Mouse (Mus musculus): Measurements from ENCODE around the gene a.
"Not testable (repeated sequence)": the region's sequence is repeated elsewhere in the genome, so short reads cannot be mapped to it uniquely, and the experiment has no call there.

a gene

GRCm38 (mm10) chr2:154991411-154991810 is 200.2 kb downstream of the a start:
- in situ Hi-C loops (cut with MboI) = no loop called here

GRCm38 (mm10) chr2:154992083-154992482 is 200.9 kb downstream of the a start:
- in situ Hi-C loops (cut with MboI) = no loop called here

- in situ Hi-C loops (cut with MboI) = no loop called here
Measured at GRCm38 (mm10) chr2:155005491-155005890, 214.3 kb downstream of the a start.

- in situ Hi-C loops (cut with MboI) = no loop called here
Measured at GRCm38 (mm10) chr2:155011086-155011656, 220.0 kb downstream of the a start.

- in situ Hi-C loops (cut with MboI) = no loop called here
Measured at GRCm38 (mm10) chr2:155012991-155013390, 221.8 kb downstream of the a start.

- in situ Hi-C loops (cut with MboI) = not testable (repeated sequence)
Measured at GRCm38 (mm10) chr2:155016751-155017150, 225.5 kb downstream of the a start.

- in situ Hi-C loops (cut with MboI) = not testable (repeated sequence)
Measured at GRCm38 (mm10) chr2:155018251-155018755, 227.1 kb downstream of the a start, which contains the start of gene Gm14226. Gm14226 (plus strand) TSS chr2:155018266.

- in situ Hi-C loops (cut with MboI) = no loop called here
Measured at GRCm38 (mm10) chr2:155018762-155019641, 227.8 kb downstream of the a start.

- in situ Hi-C loops (cut with MboI) = no loop called here
Measured at GRCm38 (mm10) chr2:155019673-155020072, 228.5 kb downstream of the a start.

GRCm38 (mm10) chr2:155020247-155020826 is 229.1 kb downstream of the a start:
- in situ Hi-C loops (cut with MboI) = not testable (repeated sequence)

GRCm38 (mm10) chr2:155030831-155031230 is 239.6 kb downstream of the a start:
- in situ Hi-C loops (cut with MboI) = no loop called here

GRCm38 (mm10) chr2:155032938-155033710 is 241.9 kb downstream of the a start:
- in situ Hi-C loops (cut with MboI) = no loop called here

- in situ Hi-C loops (cut with MboI) = no loop called here
Measured at GRCm38 (mm10) chr2:155039956-155040355, 248.8 kb downstream of the a start.

- in situ Hi-C loops (cut with MboI) = no loop called here
Measured at GRCm38 (mm10) chr2:155044542-155044941, 253.3 kb downstream of the a start.

- in situ Hi-C loops (cut with MboI) = no loop called here
Measured at GRCm38 (mm10) chr2:155045075-155045474, 253.9 kb downstream of the a start.

- in situ Hi-C loops (cut with MboI) = no loop called here
Measured at GRCm38 (mm10) chr2:155046803-155047202, 255.6 kb downstream of the a start.

- in situ Hi-C loops (cut with MboI) = no loop called here
Measured at GRCm38 (mm10) chr2:155047452-155048178, 256.4 kb downstream of the a start.

GRCm38 (mm10) chr2:155050108-155050503 is 258.9 kb downstream of the a start:
- in situ Hi-C loops (cut with MboI) = no loop called here

- in situ Hi-C loops (cut with MboI) = no loop called here
Measured at GRCm38 (mm10) chr2:155050504-155051236, 259.5 kb downstream of the a start.

GRCm38 (mm10) chr2:155051622-155052351 is 260.6 kb downstream of the a start:
- in situ Hi-C loops (cut with MboI) = no loop called here
